Mouse (Mus musculus) kidney, embryonic 14.5 days (tissue): ENCODE measurements around the gene Sh2d1b2. TPM values are rescaled to one million over a fixed set of nuclear protein-coding genes. Genes with fewer than 3 reads are reported as not detected.
"Not testable (repeated sequence)": the region's sequence is repeated elsewhere in the genome, so short reads cannot be mapped to it uniquely, and the experiment has no call there.

Experiments used
- ATAC-seq: fragments of 200-750 bp; cut with Nextera tagmentation; 2 replicates; pipeline ENCODE4 v1.8.0; 2017; ENCODE audit warnings: moderate number of reproducible peaks, mild to moderate bottlenecking, moderate TSS enrichment, moderate library complexity; ENCODE audit not compliant: low FRiP score, low TSS enrichment
- H3K27ac ChIP-seq: fragments of 300-500 bp; sonication (generic); 2 replicates; pipeline ENCODE4 v1.5.1; 2014; ENCODE audit warnings: low read depth, mild to moderate bottlenecking, low read length, moderate library complexity, mixed read lengths
- H3K27me3 ChIP-seq: fragments of 300-500 bp; sonication (generic); 2 replicates; pipeline ENCODE4 v1.6.1; 2014; ENCODE audit warnings: mild to moderate bottlenecking, low read length; ENCODE audit not compliant: control insufficient read depth, insufficient read depth
- H3K36me3 ChIP-seq: fragments of 300-500 bp; sonication (generic); 2 replicates; pipeline ENCODE4 v1.6.1; 2014; ENCODE audit warnings: low read length, mixed read lengths; ENCODE audit not compliant: control insufficient read depth, insufficient read depth
- H3K4me1 ChIP-seq: fragments of 300-500 bp; sonication (generic); 2 replicates; pipeline ENCODE4 v1.6.1; 2014; ENCODE audit warnings: low read length, mixed read lengths; ENCODE audit not compliant: control insufficient read depth, insufficient read depth
- H3K4me2 ChIP-seq: fragments of 300-500 bp; sonication (generic); replicated peaks from 2 replicates; pipeline ENCODE4 v1.6.1; 2014; ENCODE audit warnings: low read depth, mild to moderate bottlenecking, low read length
- H3K4me3 ChIP-seq: fragments of 300-500 bp; sonication (generic); 2 replicates; pipeline ENCODE4 v1.5.1; 2014; ENCODE audit warnings: mild to moderate bottlenecking, low read length
- H3K9ac ChIP-seq: fragments of 300-500 bp; sonication (generic); 2 replicates; pipeline ENCODE4 v1.6.1; 2014; ENCODE audit warnings: low read depth, mild to moderate bottlenecking, low read length, moderate library complexity
- H3K9me3 ChIP-seq: fragments of 300-500 bp; sonication (generic); 2 replicates; pipeline ENCODE4 v1.6.1; 2016; ENCODE audit warnings: low read length; ENCODE audit not compliant: control insufficient read depth
- WGBS: fragments of 180-500 bp; shearing (Covaris S2); extraction: QIAGEN DNeasy Blood & Tissue Kit; methylation state at CpG from one replicate; pipeline ENCODE4 v1.1.7; 2014; 5-methylcytosine and 5-hydroxymethylcytosine counted together
- polyA plus RNA-seq: library from polyadenylated mRNA; unstranded; fragments of >200 nt; fragmentation: Nextera tagmentation; extraction: Ambion mirVana; gene quantifications from 2 replicates; pipeline ENCODE4 v1.2.1, GENCODE M21; 2014

Sh2d1b2 gene
- not detected in 2 replicates for polyA plus RNA-seq

GRCm38 (mm10) chr1:170232688-170233087, at the start of gene Sh2d1b2:
Gene Sh2d1b2, plus strand, starts transcription at chr1:170232749.
- H3K27me3 ChIP-seq, H3K9me3 ChIP-seq, H3K4me2 ChIP-seq, H3K9ac ChIP-seq, ATAC-seq, H3K27ac ChIP-seq, H3K4me1 ChIP-seq, H3K36me3 ChIP-seq, H3K4me3 ChIP-seq: not testable (repeated sequence)
- 64% methylated on average over 5 of the region's 6 CpGs for WGBS

GRCm38 (mm10) chr1:170185137-170185536, 47.4 kb upstream of the Sh2d1b2 start:
- Histone ChIP-seq H3K4me2 (no peak overlapping the region), H3K9me3 (no peaks in the 10 kb centered on the region), H3K9ac (no peak overlapping the region), H3K4me3 (no peak overlapping the region), H3K27ac (no peak overlapping the region), H3K36me3 (no peaks in the 10 kb centered on the region), H3K27me3 (no peaks in the 10 kb centered on the region), H3K4me1 (no peaks in the 10 kb centered on the region)
- ATAC-seq: no peak
- WGBS: 88% methylated on average over 3 of the region's 3 CpGs

DNA sequence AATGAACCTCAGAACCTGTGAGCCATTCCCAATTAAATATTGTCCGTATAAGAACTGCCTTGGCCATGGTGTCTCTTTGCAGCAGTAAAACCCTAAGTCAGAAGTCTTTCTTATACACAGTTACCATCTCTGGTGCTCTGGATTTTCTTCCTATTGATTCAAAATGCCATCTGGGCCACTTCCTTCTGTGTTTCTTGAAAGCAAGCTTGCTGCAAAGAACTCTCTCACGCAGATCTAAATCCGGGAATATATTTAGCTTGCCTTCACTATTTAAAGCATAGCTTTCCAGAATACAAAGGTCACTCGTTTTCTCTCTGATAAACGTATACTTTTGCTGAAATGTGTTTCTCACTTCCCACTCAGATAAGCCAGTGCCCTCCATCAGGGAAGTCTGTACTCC, 46.0 kb upstream of the Sh2d1b2 start:
- 85% methylated on average over 5 of the region's 5 CpGs for WGBS
- Histone ChIP-seq H3K4me2 (no peak overlapping the region), H3K4me1 (no peaks in the 10 kb centered on the region), H3K9ac (no peak overlapping the region), H3K9me3 (no peaks in the 10 kb centered on the region), H3K4me3 (no peak overlapping the region), H3K27me3 (no peaks in the 10 kb centered on the region), H3K36me3 (no peaks in the 10 kb centered on the region), H3K27ac (no peak overlapping the region)
- no peak for ATAC-seq

DNA sequence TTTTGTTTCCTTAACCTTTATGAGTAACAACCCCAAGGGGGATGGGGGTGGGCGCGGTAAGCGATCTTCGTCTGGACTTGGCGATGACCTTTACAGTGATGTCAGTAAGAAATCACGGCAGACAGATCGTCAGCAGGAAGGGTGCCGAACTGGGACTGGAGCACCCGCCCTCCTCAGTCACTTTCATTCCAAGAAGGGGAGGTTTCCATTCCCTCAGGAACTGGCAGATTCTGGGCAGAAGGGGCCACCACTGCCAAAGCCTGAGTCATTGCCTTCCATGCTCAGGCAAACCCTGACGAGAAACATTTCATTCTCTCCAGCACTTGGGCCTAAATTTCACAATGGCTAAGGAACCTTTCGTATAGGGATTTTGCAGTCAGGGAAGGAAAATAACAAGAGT, 43.9 kb upstream of the Sh2d1b2 start:
- no peak for ATAC-seq
- H3K4me2 ChIP-seq: no peak overlapping the region
- 40% methylated on average over 11 of the region's 11 CpGs for WGBS
- no peak overlapping the region for H3K9ac ChIP-seq
- H3K4me1 ChIP-seq: no peaks in the 10 kb centered on the region
- H3K4me3 ChIP-seq: no peak overlapping the region
- peaks cover 13% of the 10 kb centered on the region for H3K36me3 ChIP-seq
- H3K27ac ChIP-seq: no peak overlapping the region
- H3K9me3 ChIP-seq: no peaks in the 10 kb centered on the region
- H3K27me3 ChIP-seq: no peaks in the 10 kb centered on the region

- Histone ChIP-seq H3K4me3 (no peak overlapping the region), H3K9ac (no peak overlapping the region), H3K9me3 (no peaks in the 10 kb centered on the region), H3K4me2 (no peak overlapping the region), H3K27ac (no peak overlapping the region), H3K36me3 (peaks cover 26% of the 10 kb centered on the region), H3K27me3 (no peaks in the 10 kb centered on the region), H3K4me1 (no peaks in the 10 kb centered on the region)
- 60% methylated on average over 4 of the region's 4 CpGs for WGBS
- ATAC-seq: no peak
Observed at GRCm38 (mm10) chr1:170190225-170190624, 42.3 kb upstream of the Sh2d1b2 start.

- no peak overlapping the region for H3K9ac ChIP-seq
- no peaks in the 10 kb centered on the region for H3K27me3 ChIP-seq
- H3K4me3 ChIP-seq: no peak overlapping the region
- H3K4me1 ChIP-seq: no peaks in the 10 kb centered on the region
- no peak for ATAC-seq
- no peak overlapping the region for H3K4me2 ChIP-seq
- no peaks in the 10 kb centered on the region for H3K9me3 ChIP-seq
- 97% methylated on average over 1 of the region's 1 CpGs for WGBS
- peaks cover 43% of the 10 kb centered on the region for H3K36me3 ChIP-seq
- no peak overlapping the region for H3K27ac ChIP-seq
Observed at GRCm38 (mm10) chr1:170191925-170192324, 40.6 kb upstream of the Sh2d1b2 start.

DNA sequence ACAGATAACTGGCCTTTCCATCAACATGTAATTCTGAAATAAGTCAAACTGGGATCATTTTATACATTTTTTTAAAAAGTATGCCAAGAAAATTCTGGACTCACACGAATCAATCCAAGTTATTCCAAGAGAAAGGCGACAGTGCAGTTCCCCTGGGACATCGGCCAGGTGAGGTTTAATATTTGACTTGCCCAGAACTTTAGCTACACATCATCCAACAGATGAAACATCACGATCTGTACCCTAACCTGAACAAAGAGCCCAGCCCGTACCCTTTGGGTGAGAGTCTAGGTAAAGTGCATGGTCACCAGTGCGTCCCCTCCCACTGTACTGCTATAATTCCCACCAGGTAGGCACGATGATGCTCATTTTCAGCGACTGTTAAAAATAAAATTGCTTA, 36.3 kb upstream of the Sh2d1b2 start:
- Histone ChIP-seq H3K36me3 (peaks cover 78% of the 10 kb centered on the region), H3K4me3 (no peak overlapping the region), H3K27me3 (no peaks in the 10 kb centered on the region), H3K9ac (no peak overlapping the region), H3K4me2 (no peak overlapping the region), H3K27ac (no peak overlapping the region), H3K4me1 (no peaks in the 10 kb centered on the region), H3K9me3 (no peaks in the 10 kb centered on the region)
- WGBS: 94% methylated on average over 8 of the region's 8 CpGs
- no peak for ATAC-seq

GRCm38 (mm10) chr1:170200379-170200778, 32.2 kb upstream of the Sh2d1b2 start:
- ATAC-seq: no peak
- no peak overlapping the region for H3K27ac ChIP-seq
- H3K4me3 ChIP-seq: no peak overlapping the region
- H3K4me2 ChIP-seq: no peak overlapping the region
- 76% methylated on average over 3 of the region's 3 CpGs for WGBS
- peaks cover 67% of the 10 kb centered on the region for H3K36me3 ChIP-seq
- no peaks in the 10 kb centered on the region for H3K4me1 ChIP-seq
- H3K9me3 ChIP-seq: no peaks in the 10 kb centered on the region
- no peak overlapping the region for H3K9ac ChIP-seq
- no peaks in the 10 kb centered on the region for H3K27me3 ChIP-seq

DNA sequence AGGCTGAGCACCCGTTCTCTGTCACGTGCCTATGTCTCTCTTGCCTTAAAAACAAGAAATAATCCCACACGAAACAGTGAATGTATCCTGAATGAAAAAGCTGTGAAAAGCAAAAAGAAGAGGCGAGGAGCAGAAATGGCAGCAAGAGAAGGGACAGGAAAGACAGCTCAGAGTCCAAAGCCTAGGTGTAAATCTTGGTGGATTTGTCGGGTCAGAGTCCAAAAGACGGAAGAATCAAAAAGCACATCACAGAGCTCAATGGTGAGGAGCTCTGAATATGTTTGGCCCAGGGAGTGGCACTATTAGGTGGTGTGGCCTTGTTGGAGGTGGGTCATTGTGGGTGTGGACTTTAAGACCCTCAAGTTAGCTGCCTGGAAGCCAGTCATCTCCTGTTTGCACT, 26.2 kb upstream of the Sh2d1b2 start:
- Histone ChIP-seq H3K36me3 (peaks cover 72% of the 10 kb centered on the region), H3K27ac (no peak overlapping the region), H3K9ac (no peak overlapping the region), H3K27me3 (no peaks in the 10 kb centered on the region), H3K4me1 (no peaks in the 10 kb centered on the region), H3K9me3 (no peaks in the 10 kb centered on the region), H3K4me2 (no peak overlapping the region), H3K4me3 (no peak overlapping the region)
- no peak for ATAC-seq
- 91% methylated on average over 6 of the region's 6 CpGs for WGBS
